Mouse (Mus musculus): ENCODE measurements around the gene Ctsw.

The Ctsw gene

GRCm38 (mm10) chr19:5463791-5464562 lies 4.3 kb downstream of the Ctsw start:
- in situ Hi-C loops (cut with MboI; ENCODE audit: low sequenced_read_pairs): no loop called here

GRCm38 (mm10) chr19:5463212-5463611 lies 5.1 kb downstream of the Ctsw start:
- in situ Hi-C loops (cut with MboI; ENCODE audit: low sequenced_read_pairs): no loop called here

- in situ Hi-C loops (cut with MboI; ENCODE audit: low sequenced_read_pairs): no loop called here
Measured at GRCm38 (mm10) chr19:5461411-5461810, 6.9 kb downstream of the Ctsw start.

GRCm38 (mm10) chr19:5460465-5460911 lies 7.8 kb downstream of the Ctsw start, which contains the start of gene Fibp:
Gene Fibp, plus strand, starts transcription at chr19:5460615.
- in situ Hi-C loops (cut with MboI; ENCODE audit: low sequenced_read_pairs): no loop called here

- in situ Hi-C loops (cut with MboI; ENCODE audit: low sequenced_read_pairs): no loop called here
Measured at GRCm38 (mm10) chr19:5459896-5460295, 8.4 kb downstream of the Ctsw start.

- in situ Hi-C loops (cut with MboI; ENCODE audit: low sequenced_read_pairs): no loop called here
Measured at GRCm38 (mm10) chr19:5459019-5459418, 9.3 kb downstream of the Ctsw start.

- in situ Hi-C loops (cut with MboI; ENCODE audit: low sequenced_read_pairs): no loop called here
Measured at GRCm38 (mm10) chr19:5457746-5458442, 10.4 kb downstream of the Ctsw start, which contains the start of gene Ccdc85b. Gene Ccdc85b, minus strand, starts transcription at chr19:5457894.

- in situ Hi-C loops (cut with MboI; ENCODE audit: low sequenced_read_pairs): no loop called here
Measured at GRCm38 (mm10) chr19:5456922-5457745, 11.2 kb downstream of the Ctsw start.

- in situ Hi-C loops (cut with MboI; ENCODE audit: low sequenced_read_pairs): no loop called here
Measured at GRCm38 (mm10) chr19:5456241-5456921, 11.9 kb downstream of the Ctsw start.

- in situ Hi-C loops (cut with MboI; ENCODE audit: low sequenced_read_pairs): no loop called here
Measured at GRCm38 (mm10) chr19:5455568-5455967, 12.7 kb downstream of the Ctsw start.

GRCm38 (mm10) chr19:5455037-5455436 lies 13.3 kb downstream of the Ctsw start:
- in situ Hi-C loops (cut with MboI; ENCODE audit: low sequenced_read_pairs): no loop called here

- in situ Hi-C loops (cut with MboI; ENCODE audit: low sequenced_read_pairs): no loop called here
Measured at GRCm38 (mm10) chr19:5451766-5452165, 16.5 kb downstream of the Ctsw start.

- in situ Hi-C loops (cut with MboI; ENCODE audit: low sequenced_read_pairs): no loop called here
Measured at GRCm38 (mm10) chr19:5449673-5450072, 18.6 kb downstream of the Ctsw start.

GRCm38 (mm10) chr19:5448354-5449150 lies 19.8 kb downstream of the Ctsw start:
- in situ Hi-C loops (cut with MboI; ENCODE audit: low sequenced_read_pairs): no loop called here

GRCm38 (mm10) chr19:5447515-5448353 lies 20.6 kb downstream of the Ctsw start, which contains the start of gene Fosl1:
Gene Fosl1, plus strand, starts transcription at chr19:5447547.
- in situ Hi-C loops (cut with MboI; ENCODE audit: low sequenced_read_pairs): no loop called here

- in situ Hi-C loops (cut with MboI; ENCODE audit: low sequenced_read_pairs): no loop called here
Measured at GRCm38 (mm10) chr19:5445747-5446146, 22.6 kb downstream of the Ctsw start.

GRCm38 (mm10) chr19:5444954-5445353 lies 23.4 kb downstream of the Ctsw start:
- in situ Hi-C loops (cut with MboI; ENCODE audit: low sequenced_read_pairs): no loop called here

GRCm38 (mm10) chr19:5444371-5444908 lies 23.9 kb downstream of the Ctsw start:
- in situ Hi-C loops (cut with MboI; ENCODE audit: low sequenced_read_pairs): no loop called here

- in situ Hi-C loops (cut with MboI; ENCODE audit: low sequenced_read_pairs): no loop called here
Measured at GRCm38 (mm10) chr19:5433951-5434350, 34.4 kb downstream of the Ctsw start.
